Mouse (Mus musculus): ENCODE results near the gene Pde2a.

The Pde2a gene

DNA sequence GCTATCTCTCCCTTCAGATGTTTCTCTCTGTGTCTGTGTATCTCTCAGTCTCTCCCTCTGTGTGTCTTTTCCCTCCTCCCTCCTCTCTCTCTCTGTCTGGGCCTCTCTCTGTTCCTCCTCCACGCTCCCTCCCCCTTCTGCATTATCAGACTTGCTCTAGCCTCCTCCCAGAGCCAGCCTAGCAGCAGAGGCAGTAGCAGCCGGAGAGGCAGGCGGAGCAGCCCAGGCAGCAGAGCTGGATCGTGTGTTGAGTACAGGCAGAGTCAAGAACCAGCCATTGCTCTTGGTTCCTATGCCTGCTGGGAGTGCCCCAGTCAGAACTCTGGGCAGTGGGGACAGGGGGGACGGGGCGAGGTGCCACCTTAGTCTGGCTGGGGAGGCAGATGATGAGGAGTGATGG lies at the start of gene Pde2a:
Gene Pde2a, plus strand, starts transcription at position 163 of the 400 bp plus-strand sequence.
- in situ Hi-C loops (cut with MboI, MseI) = no loop called here

DNA sequence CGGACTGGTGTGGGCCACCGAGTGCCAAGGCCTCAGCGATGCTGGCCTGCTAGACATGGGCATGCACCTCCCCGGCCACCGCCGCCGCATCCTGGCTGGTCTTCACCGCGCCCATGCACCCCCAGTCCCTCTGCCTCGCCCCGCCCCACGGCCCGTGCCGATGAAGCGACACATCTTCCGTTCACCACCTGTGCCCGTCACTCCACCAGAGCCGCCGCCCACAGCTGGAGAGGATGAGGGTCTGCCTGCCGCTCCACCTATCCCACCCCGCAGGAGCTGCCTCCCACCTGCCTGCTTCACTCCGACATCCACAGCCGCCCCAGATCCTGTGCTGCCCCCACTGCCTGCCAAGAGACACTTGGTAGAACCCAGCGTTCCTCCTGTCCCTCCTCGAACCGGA lies 48.4 kb upstream of the Pde2a start:
- in situ Hi-C loops (cut with MboI, MseI) = loop anchor here (5.0 kb wide), 1 partner anchor 56 kb away; the partner anchor contains the start of gene Stard10

DNA sequence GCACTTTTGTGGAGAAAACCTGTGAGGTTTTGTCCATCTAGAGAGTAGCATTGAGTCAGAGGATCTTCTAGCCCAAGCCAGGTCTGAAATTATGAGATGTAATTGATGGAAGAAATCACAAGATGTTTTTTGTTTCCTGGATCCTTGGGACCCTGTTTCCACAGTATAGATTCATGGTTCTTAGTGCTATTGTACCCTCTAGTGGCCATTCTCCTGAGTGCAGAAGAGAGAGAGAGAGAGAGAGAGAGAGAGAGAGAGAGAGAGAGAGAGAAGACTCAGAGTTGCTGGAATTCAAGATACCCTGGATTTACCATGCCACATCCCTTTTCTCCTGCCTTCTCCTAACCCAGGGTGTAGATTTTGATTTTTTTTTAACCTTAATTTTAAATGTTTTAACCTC lies 47.3 kb upstream of the Pde2a start:
- in situ Hi-C loops (cut with MboI, MseI) = loop anchor here (5.0 kb wide), 1 partner anchor 57 kb away; the partner anchor contains the start of gene Stard10

DNA sequence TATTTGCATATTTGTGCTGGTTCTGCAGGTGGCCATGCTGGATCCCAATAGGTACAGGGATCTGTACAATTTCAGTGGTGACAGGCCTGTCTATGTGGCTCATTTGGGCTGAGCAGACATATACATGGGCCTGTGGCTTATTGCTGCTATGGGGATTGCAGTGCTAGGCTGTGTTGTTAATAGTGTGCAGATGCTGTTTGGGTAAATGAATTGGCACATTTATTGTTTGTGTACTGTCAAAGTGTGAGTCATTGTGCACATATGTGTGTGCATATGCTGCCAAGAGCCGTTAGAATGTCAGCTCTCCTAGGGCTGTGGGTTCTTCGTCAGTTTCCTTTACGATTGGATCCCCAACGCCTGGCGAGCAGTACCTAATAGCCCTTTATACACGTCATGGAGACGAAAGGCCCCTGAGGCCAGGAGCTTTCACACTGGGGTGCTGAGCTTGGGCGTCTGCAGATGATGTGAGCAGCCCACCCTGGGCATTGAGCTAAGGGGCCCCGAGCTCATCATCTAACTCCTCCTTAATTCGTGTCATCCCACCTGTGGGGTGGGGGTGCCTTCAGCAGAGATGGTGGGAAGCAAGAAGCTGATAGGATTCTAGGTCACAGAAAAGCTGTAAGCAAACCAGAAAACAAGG lies 44.7 kb upstream of the Pde2a start:
- in situ Hi-C loops (cut with MboI, MseI) = no loop called here

DNA sequence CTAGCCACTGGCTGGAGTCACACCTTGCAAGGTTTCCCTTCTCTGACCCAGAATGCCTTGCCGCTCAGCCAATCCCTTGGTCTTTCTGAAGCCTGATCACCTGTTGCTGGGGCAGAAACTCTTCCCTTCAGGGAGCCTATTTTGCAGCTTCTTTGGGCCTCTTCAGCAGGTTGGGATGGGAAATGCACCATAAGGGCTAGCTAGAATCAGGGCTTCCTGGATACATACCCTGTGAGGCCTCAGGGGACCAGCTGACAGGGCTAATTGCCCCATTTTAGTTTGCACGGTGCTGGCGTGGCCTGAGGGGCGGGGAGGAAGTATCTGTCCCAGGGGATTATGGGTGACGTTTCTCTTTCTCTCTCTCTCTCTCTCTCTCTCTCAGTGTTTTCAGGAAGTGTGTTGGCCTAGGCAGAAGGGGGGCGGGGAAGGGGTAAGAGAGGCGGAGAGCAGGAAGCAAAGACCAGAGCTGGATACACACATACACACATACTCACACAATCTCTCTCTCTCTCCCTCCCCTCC lies 43.7 kb upstream of the Pde2a start:
- in situ Hi-C loops (cut with MboI, MseI) = no loop called here

DNA sequence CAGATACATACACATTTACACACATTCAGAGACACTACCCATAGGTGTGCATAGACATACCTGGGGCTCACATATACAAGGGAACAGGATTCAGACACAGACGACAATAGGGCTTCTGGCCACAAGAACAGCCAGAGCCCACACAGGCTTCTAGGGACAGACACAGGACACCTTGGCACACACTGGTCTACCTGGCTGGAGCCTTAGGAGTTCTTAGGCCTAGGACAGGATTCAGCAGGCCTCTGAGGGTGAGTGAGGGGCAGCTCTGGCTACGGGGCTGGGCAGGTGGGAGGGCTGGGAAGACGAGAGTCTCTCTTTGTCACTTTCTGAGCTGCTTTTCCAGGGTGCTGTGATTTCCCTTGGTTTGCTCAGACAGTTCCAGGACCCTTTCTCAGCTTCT lies 43.2 kb upstream of the Pde2a start:
- in situ Hi-C loops (cut with MboI, MseI) = no loop called here

DNA sequence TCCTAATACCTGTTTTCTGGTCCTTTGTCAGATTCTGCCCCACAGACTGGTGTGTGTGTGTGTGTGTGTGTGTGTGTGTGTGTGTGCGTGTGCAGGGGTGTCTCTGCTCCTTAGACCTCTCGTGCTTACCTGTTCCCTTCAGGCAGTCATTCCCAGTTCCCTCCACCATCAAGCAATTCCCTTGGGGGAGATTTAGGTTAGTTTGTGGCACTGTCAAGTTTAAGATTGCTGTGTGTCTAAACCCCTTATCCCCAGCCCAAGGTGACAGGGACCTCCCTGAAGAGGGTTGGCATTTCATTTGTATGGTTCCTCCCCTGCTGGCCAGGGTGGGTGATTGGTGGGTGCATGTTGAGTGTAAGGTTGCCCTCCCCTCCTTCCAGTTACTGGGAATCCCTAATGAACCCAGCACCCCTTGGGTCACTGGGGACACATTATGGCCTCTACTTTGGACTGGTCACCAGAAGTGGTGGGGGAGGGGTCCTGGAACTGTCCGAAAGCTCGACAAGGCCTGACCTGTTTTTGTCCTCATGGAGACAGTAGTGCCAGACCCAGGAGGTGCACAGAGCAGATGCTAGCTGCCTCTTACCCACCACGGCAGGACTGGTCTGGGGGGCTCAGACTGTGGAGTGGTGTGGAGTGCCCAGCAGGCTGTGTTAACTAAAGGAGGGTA lies 42.6 kb upstream of the Pde2a start:
- in situ Hi-C loops (cut with MboI, MseI) = no loop called here

DNA sequence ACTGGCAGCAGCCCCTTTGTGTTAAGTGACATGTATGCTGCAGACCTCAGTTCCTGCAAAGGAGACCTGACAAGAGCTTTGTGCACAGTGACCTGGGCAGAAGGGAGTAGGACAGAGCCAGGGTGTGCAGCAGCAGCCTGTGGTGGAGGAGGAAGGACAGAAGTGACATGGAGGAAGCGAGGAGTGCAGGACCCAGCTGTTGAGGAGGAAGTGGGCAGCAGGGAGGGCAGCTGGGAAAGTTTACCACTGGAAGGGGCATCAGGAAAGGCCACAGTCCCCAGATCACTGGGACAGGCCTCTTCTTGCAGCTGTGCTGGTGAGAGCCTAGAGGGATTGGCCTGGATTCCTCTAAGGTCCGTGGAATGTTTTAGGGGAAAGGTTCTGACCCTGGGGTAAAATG lies 41.8 kb upstream of the Pde2a start:
- in situ Hi-C loops (cut with MboI, MseI) = no loop called here

DNA sequence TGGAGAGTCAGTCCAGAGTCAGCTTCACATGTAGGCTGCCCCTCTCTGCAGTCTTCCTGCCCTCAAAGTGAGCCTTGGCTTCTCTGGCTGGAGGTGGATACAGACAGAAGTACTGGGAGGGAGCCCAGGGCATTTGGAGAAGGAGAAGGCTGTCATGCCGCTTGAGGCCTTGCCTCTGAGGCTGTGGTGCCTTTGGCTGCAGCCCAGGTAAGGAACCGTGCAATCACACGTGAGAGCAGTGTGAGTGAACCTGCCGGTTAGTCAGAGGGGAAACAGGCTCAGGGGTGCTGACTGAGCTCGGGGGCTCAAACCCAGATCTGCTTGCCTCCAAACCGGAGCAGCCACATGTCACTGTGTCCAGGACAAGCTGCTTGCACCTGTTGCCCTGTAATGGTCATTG lies 40.0 kb upstream of the Pde2a start:
- in situ Hi-C loops (cut with MboI, MseI) = no loop called here

DNA sequence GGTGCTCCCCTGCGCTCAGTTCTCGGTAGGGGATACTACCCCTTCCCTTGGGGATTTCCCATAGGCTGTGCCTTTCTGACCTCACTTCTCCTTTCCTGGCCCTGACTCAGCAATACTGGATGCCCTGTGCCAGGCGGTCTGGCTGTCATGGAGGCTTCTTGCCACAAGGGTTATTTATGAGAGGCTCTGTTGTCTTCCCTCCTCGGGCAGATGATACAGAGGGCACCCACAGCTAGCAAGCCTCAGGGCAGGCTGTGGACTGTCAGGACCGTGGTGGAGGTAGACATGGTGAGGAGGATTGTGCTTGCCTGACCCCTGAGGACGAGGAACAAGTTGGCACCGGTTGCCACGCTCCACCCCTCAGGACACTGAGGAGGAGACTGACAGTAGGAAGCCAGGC lies 39.1 kb upstream of the Pde2a start:
- in situ Hi-C loops (cut with MboI, MseI) = no loop called here

DNA sequence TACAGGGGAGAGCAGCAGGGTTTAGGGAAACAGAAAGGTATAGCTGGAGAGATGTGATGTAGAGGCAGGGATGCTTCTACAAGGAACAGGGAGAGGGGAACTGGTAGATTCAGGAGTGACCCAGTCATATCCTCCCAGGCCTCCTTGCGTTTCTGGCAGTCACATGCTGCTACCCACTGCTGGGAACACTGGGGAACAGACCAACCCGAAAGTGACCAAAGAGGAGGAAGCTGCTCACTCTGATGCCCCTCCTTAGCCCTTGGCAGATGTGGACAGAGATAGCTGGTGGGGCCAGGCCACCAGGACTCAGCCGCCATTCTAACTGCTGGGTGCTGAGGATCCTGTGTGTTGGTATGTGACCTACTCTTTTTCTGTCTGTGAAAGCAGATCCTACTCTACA lies 37.7 kb upstream of the Pde2a start:
- in situ Hi-C loops (cut with MboI, MseI) = no loop called here

DNA sequence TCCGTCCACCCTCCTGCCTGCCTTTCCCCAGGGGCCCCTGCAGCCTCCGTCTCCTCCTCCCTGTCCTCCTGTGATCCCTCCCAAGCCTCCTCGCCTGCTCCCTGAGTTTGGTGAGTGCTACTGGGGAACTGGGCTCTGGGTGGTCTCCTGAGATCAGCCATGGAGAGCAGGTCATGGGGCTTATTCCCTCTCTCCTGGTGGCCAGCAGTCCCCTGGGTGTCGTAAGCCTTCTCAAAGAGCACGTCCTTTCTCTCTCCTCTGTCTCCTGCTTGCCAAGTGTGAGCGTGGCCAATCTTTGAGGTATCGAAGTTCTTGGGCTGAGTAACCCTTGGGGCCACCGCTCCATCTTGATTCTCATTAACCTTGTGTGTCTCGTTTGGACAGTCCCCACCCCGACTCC lies 36.6 kb upstream of the Pde2a start:
- in situ Hi-C loops (cut with MboI, MseI) = no loop called here

DNA sequence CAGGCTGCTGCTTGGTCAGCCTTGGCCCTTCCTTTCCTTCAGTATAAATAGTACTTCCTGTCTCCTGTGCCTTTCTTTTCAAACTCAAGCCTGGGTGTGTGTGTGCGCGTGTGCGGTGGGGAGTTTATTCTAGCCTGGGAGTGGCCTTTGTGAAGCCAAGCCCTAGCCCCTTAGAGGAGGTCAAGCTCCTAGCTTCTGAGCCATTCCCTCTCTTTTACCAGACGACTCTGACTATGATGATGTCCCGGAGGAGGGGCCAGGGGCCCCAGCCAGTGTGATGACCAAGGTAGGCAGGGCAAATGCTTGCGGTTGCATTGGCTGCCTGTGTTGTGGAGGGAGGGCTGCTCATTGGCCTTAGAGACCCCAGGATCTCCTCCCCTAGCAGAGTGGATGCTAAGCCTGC lies 36.2 kb upstream of the Pde2a start:
- in situ Hi-C loops (cut with MboI, MseI) = no loop called here

DNA sequence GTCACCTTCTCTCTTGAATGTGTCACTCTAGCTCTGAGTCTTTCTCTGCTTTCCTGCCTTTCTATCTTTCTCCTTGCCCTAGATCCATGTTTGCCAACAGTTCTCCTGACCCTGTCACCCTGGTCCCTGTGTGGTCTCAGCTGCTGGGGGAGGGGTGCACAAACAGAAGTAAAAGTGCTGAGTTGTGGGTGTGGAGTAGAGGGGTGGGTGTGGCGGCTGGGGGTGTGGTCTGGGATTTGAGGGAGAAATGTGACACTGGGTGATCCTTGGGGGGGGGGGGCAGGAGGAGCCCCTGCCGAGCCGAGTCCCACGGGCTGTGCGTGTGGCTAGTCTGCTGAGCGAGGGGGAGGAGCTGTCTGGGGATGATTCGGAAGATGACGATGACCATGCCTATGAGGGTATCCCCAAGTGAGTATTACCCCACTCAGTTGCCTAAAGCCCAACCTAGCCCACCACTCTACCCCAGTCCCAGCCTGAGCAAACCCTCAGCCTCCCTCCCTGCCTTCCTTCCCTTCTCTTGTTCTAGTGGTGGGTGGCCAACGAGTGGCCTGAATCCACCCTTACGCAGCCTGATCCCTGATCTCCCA lies 35.5 kb upstream of the Pde2a start:
- in situ Hi-C loops (cut with MboI, MseI) = no loop called here

DNA sequence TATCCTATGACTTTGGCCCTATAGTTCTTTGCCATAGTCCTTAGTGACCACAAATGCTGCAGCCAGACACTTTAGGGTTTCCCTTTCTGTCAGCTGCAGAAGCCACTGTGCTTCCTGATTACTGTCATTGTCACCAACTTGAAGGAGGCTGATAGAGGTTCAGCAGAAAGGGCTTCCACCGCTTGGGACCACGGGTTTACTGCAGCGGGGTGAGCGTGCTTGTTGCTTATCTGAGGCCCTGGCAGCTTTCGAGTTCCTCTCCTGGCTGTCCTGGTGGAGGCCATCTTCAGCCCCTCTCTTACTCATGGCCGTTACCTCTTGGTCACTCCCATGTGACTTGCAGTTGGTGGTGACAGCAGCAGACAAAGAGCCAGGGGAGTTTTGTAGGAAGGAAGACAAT lies 32.2 kb upstream of the Pde2a start:
- in situ Hi-C loops (cut with MboI, MseI) = no loop called here

DNA sequence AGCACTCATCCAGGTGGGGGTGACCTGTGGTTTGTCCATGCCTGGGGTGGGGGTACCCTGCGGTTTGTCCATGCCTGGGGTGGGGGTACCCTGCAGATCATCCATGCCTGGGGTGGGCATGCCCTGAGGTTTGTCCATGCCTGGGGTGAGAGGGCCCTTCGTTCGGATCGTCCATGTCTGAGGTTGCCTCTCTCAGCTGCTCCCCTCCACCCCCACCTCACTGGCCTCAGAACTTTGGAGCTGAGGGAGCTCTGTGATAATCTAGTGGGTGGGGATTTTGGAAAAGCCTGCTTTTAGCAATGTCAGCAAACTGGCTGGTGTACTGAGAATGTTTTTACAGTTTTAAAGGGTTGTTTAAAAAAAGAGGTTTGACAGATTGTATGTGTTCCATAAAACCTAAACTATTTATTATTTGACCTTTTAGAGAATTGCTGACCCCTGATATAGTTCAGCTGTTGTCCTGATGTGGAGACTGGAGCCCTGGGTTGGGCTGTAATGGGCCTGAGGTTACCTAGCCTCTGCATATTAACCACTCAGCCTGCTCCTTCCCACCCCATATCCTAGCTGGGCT lies 29.5 kb upstream of the Pde2a start:
- in situ Hi-C loops (cut with MboI, MseI) = no loop called here

DNA sequence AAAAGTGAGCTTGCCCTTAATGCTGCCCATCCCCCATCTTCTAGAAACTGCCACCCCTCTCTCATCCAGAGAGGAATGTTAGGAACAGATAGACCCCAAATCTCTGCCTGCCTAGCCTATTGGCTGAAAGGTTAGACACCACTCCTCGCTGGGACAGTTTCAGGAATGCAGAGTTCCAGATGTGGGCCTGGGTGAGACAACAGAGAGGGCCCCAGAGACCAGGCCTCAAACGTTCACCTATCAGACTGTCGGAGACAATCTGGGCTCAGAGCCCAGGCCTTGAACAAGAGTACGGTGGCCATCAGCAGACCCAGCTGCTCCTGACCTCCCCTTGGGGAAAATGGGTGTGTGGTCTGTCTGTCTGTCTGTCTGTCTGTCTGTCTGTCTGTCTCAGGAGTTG lies 28.5 kb upstream of the Pde2a start:
- in situ Hi-C loops (cut with MboI, MseI) = no loop called here

DNA sequence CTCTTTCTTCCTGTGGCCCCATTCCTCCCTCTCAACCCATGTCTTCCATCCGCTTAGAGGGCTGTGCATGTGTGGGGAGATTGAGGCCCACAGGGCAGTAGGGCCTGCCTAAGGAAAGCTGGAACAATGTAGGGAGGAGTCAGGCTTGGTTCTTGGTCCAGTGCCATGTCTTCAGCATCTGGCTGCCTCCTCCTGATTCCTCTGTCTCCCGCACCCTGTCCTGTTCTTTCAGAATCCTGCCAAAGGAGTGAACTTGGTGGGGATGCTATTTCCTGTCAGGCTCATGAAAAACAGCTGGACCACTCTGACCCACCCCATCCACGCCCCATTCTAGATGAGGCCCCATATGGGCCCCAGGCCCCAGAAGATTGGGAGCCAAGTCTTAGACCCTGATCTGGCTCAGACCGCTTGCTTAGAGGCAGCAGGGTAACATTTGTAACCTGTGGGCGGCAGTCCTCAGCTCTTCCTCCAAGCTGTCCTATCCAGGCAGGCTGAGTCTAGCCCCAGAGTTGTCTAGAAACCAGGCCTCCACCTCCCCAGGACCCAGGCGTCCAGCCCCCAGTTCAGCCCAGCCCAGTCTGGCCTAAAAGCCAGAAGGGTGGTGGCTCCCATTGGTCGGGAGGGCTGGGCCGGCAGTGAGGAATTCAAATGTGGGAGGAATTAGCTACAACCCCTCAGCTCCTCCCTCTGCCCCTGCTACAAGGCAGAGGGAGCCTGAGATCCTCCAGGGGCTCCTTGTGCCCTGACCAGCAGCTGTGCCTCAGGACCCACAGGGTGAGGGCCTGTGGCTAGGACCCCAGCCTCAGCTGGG lies 27.6 kb upstream of the Pde2a start:
- in situ Hi-C loops (cut with MboI, MseI) = no loop called here

DNA sequence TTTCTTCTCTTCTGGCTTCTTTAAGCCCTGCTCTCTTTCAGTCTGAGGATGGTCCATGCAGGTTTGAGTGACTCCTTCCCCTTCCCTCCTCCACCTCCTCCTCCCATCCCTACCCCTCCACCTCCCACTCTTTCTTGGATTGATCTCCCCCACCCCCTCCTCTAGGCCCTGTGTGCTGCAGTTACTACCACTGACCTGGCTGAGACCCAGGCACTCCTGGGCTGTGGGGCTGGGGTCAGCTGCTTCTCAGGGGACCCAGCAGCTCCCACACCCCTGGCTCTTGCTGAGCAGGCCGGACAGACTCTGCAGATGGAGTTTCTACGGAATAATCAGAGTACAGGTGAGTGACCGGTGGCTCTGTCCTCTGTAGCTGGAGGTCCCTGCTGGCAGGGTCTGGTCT lies 26.9 kb upstream of the Pde2a start:
- in situ Hi-C loops (cut with MboI, MseI) = no loop called here

DNA sequence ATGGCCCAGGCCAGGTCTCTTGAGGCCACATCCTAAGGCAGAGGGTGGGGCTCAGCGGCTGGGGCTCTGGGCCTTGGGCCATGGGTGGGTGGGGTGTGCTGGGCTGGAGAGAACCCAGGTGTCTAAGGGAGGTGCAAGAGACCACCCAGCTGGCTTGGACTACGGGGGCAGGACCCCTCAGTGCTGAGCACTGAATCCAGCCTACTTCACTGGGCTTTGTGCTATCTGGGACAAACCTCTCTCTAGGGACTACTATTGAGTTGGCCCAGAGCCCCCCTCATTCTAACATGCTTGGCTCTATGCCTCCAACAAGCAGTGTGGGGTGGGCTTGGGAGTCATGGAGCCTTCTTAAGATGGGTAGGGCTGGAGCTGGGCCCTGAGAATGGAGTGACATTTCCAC lies 26.0 kb upstream of the Pde2a start:
- in situ Hi-C loops (cut with MboI, MseI) = no loop called here

DNA sequence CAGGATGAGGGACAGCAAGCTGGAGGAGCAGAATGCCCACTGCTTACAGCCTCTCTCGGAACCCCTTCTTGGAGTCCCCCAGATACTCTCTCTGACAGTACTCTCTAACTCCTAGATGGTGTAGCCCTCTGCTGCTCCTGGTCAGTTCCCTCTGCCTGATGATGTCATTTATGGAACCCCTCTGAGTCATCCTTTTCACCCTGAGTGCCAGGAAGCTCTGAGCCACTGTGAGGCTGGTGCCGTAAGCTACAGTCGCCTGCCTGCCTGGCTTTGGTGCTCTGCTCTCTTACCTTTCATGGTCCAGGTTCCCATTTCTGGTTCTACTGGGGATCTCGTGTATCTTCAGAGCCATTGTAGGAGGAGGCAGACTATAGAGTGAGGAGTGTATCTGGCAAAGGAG lies 24.3 kb upstream of the Pde2a start:
- in situ Hi-C loops (cut with MboI, MseI) = no loop called here

DNA sequence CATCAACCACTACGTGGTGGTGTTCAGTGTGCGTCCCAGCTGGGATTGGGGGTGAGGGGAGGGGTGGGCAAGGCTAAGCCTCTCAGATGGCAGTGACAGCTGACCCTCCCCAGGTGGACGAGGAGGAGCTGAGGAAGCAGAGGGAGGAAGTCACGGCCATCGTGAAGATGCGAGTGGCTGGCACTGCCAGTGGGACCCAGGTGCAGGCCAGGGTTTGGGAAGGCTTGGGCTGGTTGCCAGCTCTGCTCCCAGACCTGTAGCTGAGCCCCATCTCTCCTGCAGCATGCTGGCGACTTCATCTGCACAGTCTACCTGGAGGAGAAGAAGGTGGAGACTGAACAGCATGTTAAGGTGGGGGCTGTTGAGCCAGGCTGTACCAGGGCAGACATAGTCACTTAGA lies 20.0 kb upstream of the Pde2a start:
- in situ Hi-C loops (cut with MboI, MseI) = no loop called here
